ENCODE assay signal across 10 mouse cellular contexts in the genomic region with DNA sequence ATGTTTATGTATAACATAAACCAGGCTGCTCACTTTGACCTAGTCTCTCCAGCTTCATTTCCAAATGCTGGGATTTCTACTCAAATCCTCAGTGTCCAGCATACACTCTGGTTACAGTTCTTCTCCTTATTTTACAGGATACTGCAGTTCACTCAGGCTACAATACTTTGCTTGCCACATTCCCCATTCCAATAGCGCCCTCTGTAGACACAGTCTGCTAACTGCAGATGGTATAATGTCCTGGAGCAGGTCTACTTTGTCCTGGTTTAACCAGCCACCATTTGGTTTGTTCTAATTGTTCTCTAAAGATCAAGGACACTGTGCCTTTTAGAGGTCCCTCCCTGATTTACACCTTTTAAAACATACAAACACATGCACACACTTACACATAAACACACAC. TPM values are rescaled to one million over a fixed set of nuclear protein-coding genes. Genes with fewer than 3 reads are reported as not detected.
DNase-seq lines count a peak whose midpoint lies in the region; ATAC-seq and TF ChIP-seq lines count a peak whose summit lies in the region.
"Had no signal": no experiment of that assay in that cellular context is flagged by ENCODE, and none has a peak within 500 bp of the region (broad histone marks: within the 10 kb centered on the region; RNA-seq: fewer than 3 reads in every experiment).

No protein-coding gene starts in this region.

- no peaks in the 10 kb centered on the region for H3K27me3 ChIP-seq in intestine, postnatal 0 days (replicated peaks; ENCODE audit: control insufficient read depth, insufficient read depth, low read length)
- H3K27me3 ChIP-seq in intestine, embryonic 16.5 days (replicated peaks; ENCODE audit: control insufficient read depth, insufficient read depth, low read length), result no peaks in the 10 kb centered on the region
- no peaks in the 10 kb centered on the region for H3K27me3 ChIP-seq in midbrain, embryonic 16.5 days (ENCODE audit: control insufficient read depth, insufficient read depth, low read depth, low read length)
- H3K27me3 ChIP-seq: midbrain, embryonic 12.5 days had no signal

- H3K4me2 ChIP-seq in intestine, postnatal 0 days (replicated peaks; ENCODE audit: low read depth), result no peak overlapping the region
- no peak overlapping the region for H3K4me2 ChIP-seq in intestine, embryonic 16.5 days (ENCODE audit: low read depth, low read length)
- no peak overlapping the region for H3K4me2 ChIP-seq in midbrain, embryonic 16.5 days (ENCODE audit: low read length)
- H3K4me2 ChIP-seq: midbrain, embryonic 12.5 days had no signal

- no peak for ATAC-seq in intestine, postnatal 0 days
- ATAC-seq in intestine, embryonic 16.5 days, result no peak
- ATAC-seq in midbrain, embryonic 16.5 days, result no peak
- ATAC-seq in megakaryocyte progenitor cell, adult 5-6 weeks (replicated peaks; ENCODE audit: poor library complexity), result no peak

- no peak overlapping the region for H3K9ac ChIP-seq in intestine, postnatal 0 days (ENCODE audit: low read depth, low read length)
- H3K9ac ChIP-seq in intestine, embryonic 16.5 days (ENCODE audit: low read depth, low read length), result no peak overlapping the region
- no peak overlapping the region for H3K9ac ChIP-seq in midbrain, embryonic 16.5 days (ENCODE audit: low read depth, low read length)
- H3K9ac ChIP-seq: midbrain, embryonic 12.5 days had no signal

- peak; percentile 67 for TF ChIP-seq CTCF in intestine, postnatal 0 days (IDR thresholded peaks at IDR 0.05; ENCODE audit: low read depth)

- peaks cover 4% of the 10 kb centered on the region; the same call in 1 of the 2 replicates for H3K36me3 ChIP-seq in intestine, postnatal 0 days (ENCODE audit: control insufficient read depth, insufficient read depth)
- no peaks in the 10 kb centered on the region for H3K36me3 ChIP-seq in intestine, embryonic 16.5 days (ENCODE audit: control insufficient read depth, insufficient read depth, low read length)
- no peaks in the 10 kb centered on the region for H3K36me3 ChIP-seq in midbrain, embryonic 16.5 days (ENCODE audit: control insufficient read depth, insufficient read depth, low read length)
- H3K36me3 ChIP-seq: midbrain, embryonic 12.5 days had no signal

- WGBS in intestine, postnatal 0 days, result 3% methylated on average over 1 of the region's 1 CpGs
- 0% methylated on average over 1 of the region's 1 CpGs for WGBS in intestine, embryonic 16.5 days
- 0% methylated on average over 1 of the region's 1 CpGs for WGBS in midbrain, embryonic 16.5 days

- H3K27ac ChIP-seq in intestine, postnatal 0 days (ENCODE audit: low read depth, low read length), result no peak overlapping the region
- no peak overlapping the region for H3K27ac ChIP-seq in intestine, embryonic 16.5 days (ENCODE audit: low read length)
- no peak overlapping the region for H3K27ac ChIP-seq in midbrain, embryonic 16.5 days (ENCODE audit: low read length)
- H3K27ac ChIP-seq: midbrain, embryonic 12.5 days had no signal

- no peaks in the 10 kb centered on the region for H3K9me3 ChIP-seq in intestine, postnatal 0 days (ENCODE audit: control insufficient read depth)
- no peaks in the 10 kb centered on the region for H3K9me3 ChIP-seq in intestine, embryonic 16.5 days (ENCODE audit: control insufficient read depth, low read length)
- H3K9me3 ChIP-seq in midbrain, embryonic 16.5 days (replicated peaks; ENCODE audit: control insufficient read depth, low read length, poor library complexity, severe bottlenecking), result no peaks in the 10 kb centered on the region
- H3K9me3 ChIP-seq: midbrain, embryonic 12.5 days had no signal

- no peaks in the 10 kb centered on the region for H3K4me1 ChIP-seq in intestine, postnatal 0 days (replicated peaks; ENCODE audit: control insufficient read depth, insufficient read depth, low read length)
- no peaks in the 10 kb centered on the region for H3K4me1 ChIP-seq in intestine, embryonic 16.5 days (ENCODE audit: control insufficient read depth, insufficient read depth, low read length)
- no peaks in the 10 kb centered on the region for H3K4me1 ChIP-seq in midbrain, embryonic 16.5 days (ENCODE audit: control insufficient read depth, insufficient read depth, low read length)
- H3K4me1 ChIP-seq: midbrain, embryonic 12.5 days had no signal

- H3K4me3 ChIP-seq in intestine, postnatal 0 days (ENCODE audit: low read depth, low read length), result no peak overlapping the region
- H3K4me3 ChIP-seq in intestine, embryonic 16.5 days (ENCODE audit: low read length), result no peak overlapping the region
- no peak overlapping the region for H3K4me3 ChIP-seq in midbrain, embryonic 16.5 days (ENCODE audit: low read depth, low read length)
- H3K4me3 ChIP-seq: midbrain, embryonic 12.5 days had no signal

- DNase-seq in urinary bladder, postnatal 14 days (ENCODE audit: low spot score), result peak; percentile 15
- DNase-seq in urinary bladder, postnatal 36 days (ENCODE audit: low spot score in 2 of 2), result no peak
- DNase-seq in cerebellum, postnatal 36 days, result peak; percentile 11 to 15
- DNase-seq in naive thymus-derived CD4-positive, alpha-beta T cell, adult 2 months (ENCODE audit: low read depth), result peak; percentile 28

RNA-seq across cellular contexts. Expression of a gene that starts 44.1 kb away (rescaled TPM):
- polyA plus RNA-seq in intestine, postnatal 0 days (2015; fragmentation: Nextera tagmentation; extraction: Ambion mirVana), result 104 and 121 TPM in 2 replicates
- 209 and 239 TPM in 2 replicates for polyA plus RNA-seq in intestine, embryonic 16.5 days (2015; fragmentation: Nextera tagmentation; extraction: Ambion mirVana)
- not detected in 2 replicates for polyA plus RNA-seq in midbrain, embryonic 16.5 days (2015; fragmentation: Nextera tagmentation; extraction: Ambion mirVana)
- not detected in 2 replicates for total RNA-seq in megakaryocyte progenitor cell, adult 5-6 weeks (2015)
- not detected in 2 replicates for total RNA-seq in megakaryocyte progenitor cell, adult 5-6 weeks (2017)
- total RNA-seq: hematopoietic stem cell, adult 5-6 weeks had no signal
- polyA plus RNA-seq: midbrain, embryonic 12.5 days had no signal

Comparison
In these comparisons a context has a peak if more than half of its experiments do, and no peak if none do; other contexts are left out.
1. DNase-seq: peak in urinary bladder, postnatal 14 days (single experiment), cerebellum, postnatal 36 days (2 of 2) and naive thymus-derived CD4-positive, alpha-beta T cell, adult 2 months (single experiment); none in urinary bladder, postnatal 36 days (0 of 2).
2. RNA of a gene that starts 44.1 kb away (polyA plus RNA-seq): 209 to 239 TPM in intestine, embryonic 16.5 days and 104 to 121 TPM in intestine, postnatal 0 days; not detected in midbrain, embryonic 16.5 days; every median in the first group is over 100 times any median in the second.